Mouse (Mus musculus) testis, postnatal 14 days (tissue): Measurements from ENCODE around the gene Lrpap1.

ENCODE experiments used
- DNase-seq: peaks from one replicate; pipeline ENCODE4 v3.0.0; 2021; ENCODE audit warnings: low spot score

The Lrpap1 gene

GRCm38 (mm10) chr5:35056604-35057432, 48.7 kb downstream of the Lrpap1 start, which contains the start of gene Dok7:
Gene Dok7 (plus strand): TSS chr5:35056766.
- DNase-seq = peak; percentile 24

- DNase-seq = no peak
Measured at GRCm38 (mm10) chr5:35055076-35055475, 50.5 kb downstream of the Lrpap1 start.

GRCm38 (mm10) chr5:35054628-35055027, 50.9 kb downstream of the Lrpap1 start:
- DNase-seq = no peak

GRCm38 (mm10) chr5:35050541-35050940, 55.0 kb downstream of the Lrpap1 start:
- no peak for DNase-seq

GRCm38 (mm10) chr5:35043110-35043451, 62.5 kb downstream of the Lrpap1 start:
- peak; percentile 58 for DNase-seq

GRCm38 (mm10) chr5:35042431-35043109, 63.0 kb downstream of the Lrpap1 start:
- DNase-seq = no peak
